Mouse (Mus musculus) liver, postnatal 0 days (tissue): ENCODE results near the gene Rdh8. TPM values are rescaled to one million over a fixed set of nuclear protein-coding genes. Genes with fewer than 3 reads are reported as not detected.

ENCODE experiments used
- ATAC-seq: fragments of 200-750 bp; cut with Nextera tagmentation; 2 replicates; pipeline ENCODE4 v1.8.0; 2017; ENCODE audit warnings: mild to moderate bottlenecking, moderate library complexity
- DNase-seq: peaks from one replicate; pipeline ENCODE4 v3.0.0-alpha.2; 2016
- H3K27ac ChIP-seq: fragments of 300-500 bp; sonication (generic); 2 replicates; pipeline ENCODE4 v1.5.1; 2014; ENCODE audit warnings: antibody characterized with exemption, moderate library complexity, mild to moderate bottlenecking, low read depth
- H3K27me3 ChIP-seq: fragments of 300-500 bp; sonication (generic); 2 replicates; pipeline ENCODE4 v1.6.1; 2014; ENCODE audit warnings: low read length, control low read depth, mixed read lengths; ENCODE audit not compliant: insufficient read depth
- H3K36me3 ChIP-seq: fragments of 300-500 bp; sonication (generic); replicated peaks from 2 replicates; pipeline ENCODE4 v1.6.1; 2014; ENCODE audit warnings: mild to moderate bottlenecking, control low read depth, low read length, moderate library complexity, mixed read lengths; ENCODE audit not compliant: insufficient read depth
- H3K4me1 ChIP-seq: fragments of 300-500 bp; sonication (generic); 2 replicates; pipeline ENCODE4 v1.6.1; 2014; ENCODE audit warnings: antibody characterized with exemption, mild to moderate bottlenecking, control low read depth; ENCODE audit not compliant: insufficient read depth
- H3K4me2 ChIP-seq: fragments of 300-500 bp; sonication (generic); 2 replicates; pipeline ENCODE4 v1.6.1; 2014; ENCODE audit warnings: low read depth, mild to moderate bottlenecking, low read length, moderate library complexity, mixed read lengths
- H3K4me3 ChIP-seq: fragments of 300-500 bp; sonication (generic); 2 replicates; pipeline ENCODE4 v1.5.1; 2014; ENCODE audit warnings: low read depth, low read length
- H3K9ac ChIP-seq: fragments of 300-500 bp; sonication (generic); replicated peaks from 2 replicates; pipeline ENCODE4 v1.6.1; 2014; ENCODE audit warnings: mild to moderate bottlenecking, moderate library complexity
- H3K9me3 ChIP-seq: fragments of 300-500 bp; sonication (generic); 2 replicates; pipeline ENCODE4 v1.6.1; 2016; ENCODE audit warnings: mild to moderate bottlenecking, control low read depth, low read length, mixed read lengths
- CTCF ChIP-seq: sonication (generic); IDR thresholded peaks from 2 replicates; pipeline ENCODE4 v1.5.1; 2016; ENCODE audit warnings: antibody characterized with exemption, low read depth
- EP300 ChIP-seq: IDR thresholded peaks from 2 replicates; pipeline ENCODE4 v1.6.1; 2016; ENCODE audit warnings: antibody characterized with exemption, low read depth, mild to moderate bottlenecking
- WGBS: fragments of 180-500 bp; shearing (Covaris S2); extraction: QIAGEN DNeasy Blood & Tissue Kit; methylation state at CpG from one replicate; pipeline ENCODE4 v1.1.7; 2014; ENCODE audit not compliant: insufficient replicate concordance; 5-methylcytosine and 5-hydroxymethylcytosine counted together
- polyA plus RNA-seq: library from polyadenylated mRNA; unstranded; fragments of >200 nt; fragmentation: Nextera tagmentation; extraction: Ambion mirVana; gene quantifications from 2 replicates; pipeline ENCODE4 v1.2.1, GENCODE M21; 2015

The Rdh8 gene
- polyA plus RNA-seq, 1 experiment from 2014 or later: not detected

DNA sequence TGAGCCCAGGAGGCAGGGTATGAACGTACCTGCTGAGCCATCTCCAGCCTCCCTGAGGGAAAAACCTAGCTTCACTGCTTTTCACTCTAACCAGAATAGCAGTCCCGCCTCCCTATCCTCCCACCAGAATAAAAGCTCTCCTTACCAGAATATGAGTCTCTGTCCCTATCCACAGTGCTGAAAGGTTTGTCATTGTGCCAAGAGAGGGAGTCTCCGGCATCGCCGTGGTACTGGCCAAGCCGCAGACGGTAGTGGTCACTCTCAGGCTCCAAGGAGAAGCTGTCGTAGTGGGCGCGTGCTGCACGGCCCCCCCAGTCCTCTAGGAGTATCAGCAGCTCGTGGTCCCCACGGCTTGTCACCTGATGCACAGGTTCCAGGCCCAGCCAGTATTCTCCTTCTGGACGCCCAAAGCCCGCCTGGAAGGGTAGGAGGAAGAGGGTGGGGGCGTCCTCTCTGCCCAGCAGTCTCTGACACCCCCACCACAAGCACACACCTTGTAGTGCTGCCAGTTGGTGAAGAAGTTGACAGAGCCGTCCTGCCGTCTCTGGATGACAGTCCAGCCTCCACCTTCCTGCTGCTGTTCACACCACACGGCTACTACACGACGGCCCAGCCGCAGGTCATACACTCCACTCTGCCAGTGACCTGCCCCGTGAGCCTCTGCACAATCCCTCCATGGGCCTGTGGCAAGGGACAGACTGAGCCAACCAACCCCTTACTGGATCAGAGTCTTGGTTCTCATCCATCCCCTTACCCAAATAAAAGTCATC lies 56.9 kb downstream of the Rdh8 start:
- Histone ChIP-seq H3K9ac (no peak overlapping the region), H3K27ac (no peak overlapping the region), H3K36me3 (peaks cover 13% of the 10 kb centered on the region), H3K27me3 (no peaks in the 10 kb centered on the region), H3K4me2 (no peak overlapping the region), H3K4me3 (no peak overlapping the region), H3K4me1 (0 out of 2 replicates have a peak, but pooled peaks cover 7% of the 10 kb centered on the region), H3K9me3 (no peaks in the 10 kb centered on the region)
- no peak for ATAC-seq
- WGBS: 76% methylated on average over 23 of the region's 23 CpGs
- no peak for DNase-seq
- TF ChIP-seq EP300: no peak
- no peak for TF ChIP-seq CTCF

Other genes with a start within 250 kb of the Rdh8 start
- 2.1 and 2.4 TPM in 2 replicates for gene Zfp846, start 237.2 kb upstream of the Rdh8 start, polyA plus RNA-seq
- 245 and 257 TPM in 2 replicates for gene Ubl5, start 175.6 kb upstream of the Rdh8 start, polyA plus RNA-seq
- gene Fbxl12, start 173.7 kb upstream of the Rdh8 start, polyA plus RNA-seq: 7.1 and 7.3 TPM in 2 replicates
- gene Pin1, start 166.4 kb upstream of the Rdh8 start, polyA plus RNA-seq: 15.0 and 15.5 TPM in 2 replicates
- 0.20 and 0.34 TPM in 2 replicates for gene Olfm2, start 72.2 kb upstream of the Rdh8 start, polyA plus RNA-seq
- gene Col5a3, start 3.4 kb upstream of the Rdh8 start, polyA plus RNA-seq: 0.83 and 1.0 TPM in 2 replicates
- 3.5 and 5.4 TPM in 2 replicates for gene A230050P20Rik, start 50.1 kb downstream of the Rdh8 start, polyA plus RNA-seq
- gene Angptl6, start 61.2 kb downstream of the Rdh8 start, polyA plus RNA-seq: 16.6 TPM in 2 replicates
- 32.4 and 32.5 TPM in 2 replicates for gene Ppan, start 69.7 kb downstream of the Rdh8 start, polyA plus RNA-seq
- gene Eif3g, start 80.1 kb downstream of the Rdh8 start, polyA plus RNA-seq: 128 and 129 TPM in 2 replicates
- gene Dnmt1, start 141.4 kb downstream of the Rdh8 start, polyA plus RNA-seq: 20.3 and 24.5 TPM in 2 replicates
- 2.4 and 3.1 TPM in 2 replicates for gene S1pr2, start 158.3 kb downstream of the Rdh8 start, polyA plus RNA-seq
- 54.6 and 55.0 TPM in 2 replicates for gene Mrpl4, start 184.2 kb downstream of the Rdh8 start, polyA plus RNA-seq
- 12.7 and 13.6 TPM in 2 replicates for gene Icam1, start 197.5 kb downstream of the Rdh8 start, polyA plus RNA-seq
- gene Icam4, start 210.9 kb downstream of the Rdh8 start, polyA plus RNA-seq: 57.7 and 58.5 TPM in 2 replicates
- 0.05 and 0.08 TPM in 2 replicates for gene Icam5, start 213.6 kb downstream of the Rdh8 start, polyA plus RNA-seq
- gene Zglp1, start 248.6 kb downstream of the Rdh8 start, polyA plus RNA-seq: 0.51 TPM in 1 of 2 replicates, not detected in the other